Mouse (Mus musculus): ENCODE data around the gene Adamts8. TPM values are rescaled to one million over a fixed set of nuclear protein-coding genes. Genes with fewer than 3 reads are reported as not detected.

The Adamts8 gene
- polyA plus RNA-seq, 1 experiment, result 2.4 TPM

DNA sequence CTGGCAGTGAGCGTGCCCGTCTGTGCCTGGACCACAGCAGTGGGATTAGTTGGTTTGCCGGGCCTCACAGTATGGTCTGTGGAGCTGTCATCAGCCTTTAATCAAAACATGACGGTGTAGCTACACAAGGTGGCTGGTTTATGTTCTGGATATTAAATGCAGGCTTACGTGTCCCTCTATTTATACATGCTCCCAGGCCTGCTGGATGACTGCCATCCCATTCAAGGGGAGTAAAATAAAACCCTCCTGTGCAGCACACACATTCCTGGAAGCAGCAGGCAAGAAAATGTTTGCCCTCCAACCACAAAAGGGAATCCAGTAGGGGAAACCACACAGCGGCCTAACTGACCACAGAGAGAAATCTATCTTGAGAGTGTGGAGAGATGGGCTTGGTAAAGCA lies 43.4 kb downstream of the Adamts8 start:
- DNase-seq (ENCODE audit: low spot score), result no peak

DNA sequence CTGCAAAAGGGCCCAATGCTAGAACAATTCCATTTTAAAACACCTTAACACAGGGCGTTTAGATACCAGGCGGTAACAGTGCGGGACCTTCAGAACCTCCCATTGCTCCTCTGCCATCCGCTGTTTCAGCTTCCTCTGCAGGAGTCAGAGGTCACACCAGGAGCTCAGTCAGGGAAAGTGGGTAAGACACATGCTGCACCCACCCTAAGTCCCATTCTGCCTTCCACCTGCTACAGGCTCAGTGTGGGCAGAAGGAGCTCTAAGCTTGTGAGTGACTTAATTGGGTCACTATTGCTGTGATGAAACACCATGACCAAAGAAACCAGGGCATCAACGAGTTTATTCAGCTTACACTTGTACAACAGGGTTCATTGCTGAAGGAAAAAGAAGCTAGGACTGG lies 50.7 kb downstream of the Adamts8 start:
- no peak for DNase-seq (ENCODE audit: low spot score)

DNA sequence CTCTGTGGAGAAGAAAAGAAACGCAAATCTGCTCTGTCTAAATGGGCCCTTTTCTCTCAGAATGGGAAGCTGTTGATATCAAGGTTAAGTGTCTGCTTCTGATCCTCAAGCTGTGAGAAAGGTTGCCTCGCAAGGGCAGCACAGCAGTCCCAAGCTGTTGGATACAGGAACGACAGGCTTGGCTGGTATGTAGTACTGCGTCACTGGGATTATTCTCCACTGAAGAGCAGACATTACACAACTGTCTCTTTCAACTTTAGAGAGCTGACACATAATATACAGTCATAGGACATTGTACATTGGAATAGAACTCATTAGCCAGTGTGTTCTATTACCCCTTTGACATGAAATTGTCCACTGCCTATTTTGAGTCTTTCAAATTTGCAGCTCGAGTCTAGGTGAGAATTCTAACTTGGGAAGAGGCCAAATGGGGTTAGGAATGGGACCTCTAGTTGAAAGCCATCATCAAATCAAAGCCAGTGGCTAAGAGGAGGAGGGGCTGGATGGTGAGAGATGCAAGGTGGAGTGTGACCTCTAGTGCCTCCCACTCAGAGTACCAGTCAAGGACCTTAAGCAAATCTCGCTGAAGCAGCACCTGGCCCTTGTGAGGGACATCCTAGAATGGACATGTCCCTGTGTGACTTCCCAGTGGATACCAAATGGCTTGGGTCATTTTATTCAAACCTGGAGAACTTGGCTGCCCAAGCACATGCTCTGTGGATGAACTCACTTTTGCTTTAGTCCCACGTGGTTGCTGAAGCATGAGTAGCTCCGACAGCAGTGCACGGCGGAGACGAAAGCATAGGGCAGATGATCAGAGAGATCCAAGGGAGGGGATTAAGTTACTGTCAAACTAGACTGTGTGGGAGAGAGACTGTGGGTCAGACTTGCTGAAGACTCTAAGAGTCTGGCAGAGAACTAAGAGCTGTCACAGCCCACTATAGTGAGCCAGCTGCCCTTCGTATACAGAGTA lies 54.5 kb downstream of the Adamts8 start:
- no peak for DNase-seq (ENCODE audit: low spot score)

DNA sequence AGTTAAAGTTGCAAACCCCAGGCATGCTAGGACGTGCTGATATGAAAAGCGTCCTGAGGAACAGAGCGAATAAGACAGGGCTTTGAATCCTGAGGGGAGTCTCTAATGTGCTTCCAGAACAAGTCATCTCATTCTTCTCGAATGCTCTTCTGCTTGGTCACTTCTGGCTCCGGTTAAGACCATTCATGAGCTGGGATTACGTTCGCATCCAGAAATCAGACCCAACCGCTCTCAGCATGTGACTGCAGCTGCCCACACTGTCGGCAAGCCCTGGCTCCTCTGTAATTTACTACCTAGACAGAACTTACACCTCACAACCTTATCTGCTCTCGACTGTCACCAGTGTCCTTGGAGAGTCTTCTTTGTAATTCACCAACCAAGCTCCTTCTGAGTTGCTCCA lies 58.3 kb downstream of the Adamts8 start:
- DNase-seq (ENCODE audit: low spot score), result no peak

DNA sequence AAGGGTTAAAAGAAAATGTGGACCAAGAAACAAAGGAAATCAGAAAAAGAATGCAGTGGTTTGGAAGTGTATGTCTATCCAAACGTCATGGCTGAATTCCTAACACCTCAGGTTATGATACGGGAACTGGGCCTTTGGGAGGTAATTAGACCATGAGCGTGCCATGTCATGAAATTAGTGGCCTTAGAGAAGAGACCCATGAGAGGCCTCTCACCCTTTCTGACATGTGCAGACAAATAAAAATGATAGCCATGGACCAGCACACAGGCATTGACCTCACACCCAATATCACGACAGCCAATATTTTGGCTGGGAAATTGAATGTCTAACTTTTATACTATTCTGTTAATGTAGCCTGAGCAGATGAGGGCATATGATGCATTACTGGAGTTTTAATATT lies 60.2 kb downstream of the Adamts8 start:
- no peak for DNase-seq (ENCODE audit: low spot score)

DNA sequence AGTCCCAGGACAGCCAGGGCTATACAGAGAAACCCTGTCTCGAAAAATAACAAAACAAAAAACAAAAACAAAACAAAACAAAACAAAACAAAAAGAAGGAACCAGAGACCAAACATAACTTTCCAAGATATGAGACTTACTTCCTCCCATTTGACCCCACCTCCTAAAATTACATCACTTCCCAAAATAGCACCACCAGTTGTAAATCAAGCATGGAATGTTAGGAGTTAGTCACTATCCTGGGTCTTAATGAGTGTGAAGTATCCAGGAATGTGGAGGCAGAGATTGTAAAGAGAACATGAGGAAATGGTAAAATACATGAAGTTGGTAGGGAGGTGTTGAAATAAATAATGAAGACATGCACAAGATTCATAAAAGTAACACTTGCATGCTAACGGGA lies 67.0 kb downstream of the Adamts8 start:
- no peak for DNase-seq (ENCODE audit: low spot score)

DNA sequence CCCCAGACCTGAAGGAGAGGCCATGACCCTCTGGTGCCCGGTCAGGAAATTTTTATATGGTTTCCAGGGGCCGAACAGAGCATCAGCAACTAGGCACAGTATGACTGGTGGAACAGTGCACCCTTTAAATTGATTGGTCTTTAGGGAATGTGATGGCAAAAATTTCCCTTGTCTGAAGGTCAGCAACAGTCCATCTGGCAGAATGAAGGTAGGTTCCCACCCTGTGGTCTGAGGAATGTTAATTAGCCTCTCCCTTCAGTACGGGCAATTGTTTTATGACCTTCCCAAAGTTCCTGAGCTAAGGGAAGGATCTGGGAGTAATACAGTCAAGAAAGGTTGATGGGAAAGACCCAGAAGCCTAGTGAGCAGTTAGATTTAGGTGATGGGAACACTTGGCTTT lies 67.7 kb downstream of the Adamts8 start:
- no peak for DNase-seq (ENCODE audit: low spot score)

DNA sequence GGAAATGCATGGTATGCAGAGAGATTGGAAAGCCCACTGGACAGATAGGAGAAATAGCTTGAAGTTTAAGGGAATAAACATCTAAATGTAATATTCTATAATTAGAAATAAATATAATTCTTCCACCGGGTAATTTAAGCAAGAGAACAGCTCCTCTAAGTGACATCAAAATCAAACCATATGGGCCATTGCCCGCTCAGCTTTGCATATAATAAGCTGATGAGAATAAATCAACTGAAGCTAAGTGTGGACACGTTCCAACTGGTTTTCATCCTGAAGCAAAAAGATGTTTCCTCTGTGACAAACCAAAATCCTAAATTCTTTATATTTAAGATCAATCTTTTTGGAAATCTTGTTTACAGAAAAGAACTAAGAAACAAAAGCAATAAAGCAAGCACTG lies 68.4 kb downstream of the Adamts8 start:
- no peak for DNase-seq (ENCODE audit: low spot score)

DNA sequence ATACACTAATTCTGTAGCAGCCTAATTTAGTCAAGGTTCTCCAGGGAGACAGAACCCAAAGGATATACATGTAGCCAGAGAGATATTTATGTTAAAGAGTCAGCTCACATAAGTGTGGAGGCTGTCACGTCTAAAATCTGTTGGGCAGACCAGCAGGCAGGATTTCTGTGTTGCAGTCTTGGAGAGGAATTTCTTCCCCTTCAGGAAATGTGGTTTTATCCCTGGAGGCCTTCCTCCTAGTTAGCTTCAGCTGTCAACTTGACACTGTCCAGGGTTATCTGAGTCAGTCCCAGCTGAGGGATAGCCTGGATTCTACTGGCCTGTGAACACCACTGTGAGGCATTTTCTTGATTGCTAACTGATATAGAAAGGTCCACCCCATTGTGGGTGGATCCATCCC lies 69.2 kb downstream of the Adamts8 start:
- no peak for DNase-seq (ENCODE audit: low spot score)

DNA sequence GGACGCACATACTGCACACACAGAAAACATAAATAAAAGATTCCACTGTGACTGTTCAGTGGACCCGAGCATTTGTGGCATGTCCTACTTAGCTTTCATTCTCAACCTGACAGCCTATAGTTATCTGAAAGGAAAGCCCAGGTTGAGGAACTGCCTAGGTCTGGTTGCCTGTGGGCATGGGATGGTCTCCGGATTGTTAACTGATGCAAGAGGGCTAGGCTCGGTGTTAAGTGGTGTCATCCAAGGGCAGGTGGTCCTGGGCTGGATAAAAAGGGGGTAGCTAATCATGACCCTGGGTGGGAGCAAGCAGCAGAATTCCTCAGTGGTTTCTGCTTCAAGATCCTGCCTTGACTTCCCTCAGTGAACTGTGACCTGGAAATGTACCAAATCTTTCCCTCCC lies 70.3 kb downstream of the Adamts8 start:
- DNase-seq (ENCODE audit: low spot score), result no peak

DNA sequence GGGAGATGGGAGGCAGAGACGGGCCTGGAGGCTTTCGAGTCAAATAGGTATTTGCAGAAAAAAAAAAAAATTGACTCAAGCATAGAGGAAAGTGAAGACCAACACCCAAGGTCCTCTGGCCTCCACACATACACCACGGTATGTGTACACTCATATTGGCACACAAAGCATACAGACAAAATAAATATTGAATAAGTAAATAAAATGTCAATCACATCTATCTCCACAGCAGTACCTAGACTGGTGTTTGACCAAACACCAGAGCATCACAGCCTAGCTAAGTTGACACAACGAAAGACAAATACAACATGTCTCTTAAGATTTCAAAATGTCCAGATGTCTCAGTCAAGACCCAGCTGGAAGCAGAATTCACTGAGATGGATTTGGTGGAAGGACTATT lies 71.1 kb downstream of the Adamts8 start:
- DNase-seq (ENCODE audit: low spot score), result no peak

Other genes with a start within 250 kb of the Adamts8 start
- gene Adamts15, start 20.1 kb upstream of the Adamts8 start, polyA plus RNA-seq (2012; rRNA removed), result 3.5 and 4.5 TPM in 2 replicates
- gene Zbtb44, start 88.1 kb downstream of the Adamts8 start, polyA plus RNA-seq (2012; rRNA removed), result 8.9 and 10.7 TPM in 2 replicates
- 23.2 and 25.8 TPM in 2 replicates for gene St14, start 189.3 kb downstream of the Adamts8 start, polyA plus RNA-seq (2012; rRNA removed)

All from urinary bladder, adult 2 months (tissue).